Mouse (Mus musculus) B cell, adult 2 months (primary cell): ENCODE data around the gene Slc2a5.

Source experiments
- DNase-seq, 2 experiments: peaks; one replicate each; pipeline ENCODE4 v3.0.0; 2022

Gene Slc2a5

GRCm38 (mm10) chr4:150119055-150119454 is at the start of gene Slc2a5:
TSS of gene Slc2a5 (plus strand) at chr4:150119283.
- no peak for DNase-seq

GRCm38 (mm10) chr4:150070136-150070535 is 48.9 kb upstream of the Slc2a5 start:
- no peak for DNase-seq

- DNase-seq = no peak
Observed at GRCm38 (mm10) chr4:150072416-150073101, 46.5 kb upstream of the Slc2a5 start.

GRCm38 (mm10) chr4:150073102-150073473 is 46.0 kb upstream of the Slc2a5 start:
- peak; percentile 77 to 79 for DNase-seq

GRCm38 (mm10) chr4:150075350-150075749 is 43.7 kb upstream of the Slc2a5 start:
- no peak for DNase-seq

GRCm38 (mm10) chr4:150076147-150076546 is 42.9 kb upstream of the Slc2a5 start:
- DNase-seq = no peak

- no peak for DNase-seq
Observed at GRCm38 (mm10) chr4:150078646-150079045, 40.4 kb upstream of the Slc2a5 start.

GRCm38 (mm10) chr4:150079244-150079643 is 39.8 kb upstream of the Slc2a5 start:
- no peak for DNase-seq

GRCm38 (mm10) chr4:150080330-150080967 is 38.6 kb upstream of the Slc2a5 start:
- no peak for DNase-seq

- DNase-seq = peak; percentile 40 to 44
Observed at GRCm38 (mm10) chr4:150085366-150085765, 33.7 kb upstream of the Slc2a5 start.

- no peak for DNase-seq
Observed at GRCm38 (mm10) chr4:150086841-150087160, 32.3 kb upstream of the Slc2a5 start.

GRCm38 (mm10) chr4:150087161-150087889 is 31.8 kb upstream of the Slc2a5 start, which contains the start of gene Gpr157:
TSS of gene Gpr157 (plus strand) at chr4:150087365.
- peak; percentile 94 to 96 for DNase-seq

- no peak for DNase-seq
Observed at GRCm38 (mm10) chr4:150087890-150088530, 31.1 kb upstream of the Slc2a5 start.

- no peak for DNase-seq
Observed at GRCm38 (mm10) chr4:150089121-150089520, 30.0 kb upstream of the Slc2a5 start.

- DNase-seq = peak; percentile 85
Observed at GRCm38 (mm10) chr4:150091887-150092582, 27.0 kb upstream of the Slc2a5 start.

- DNase-seq = peak in 1 of 2 experiments; percentile 27
Observed at GRCm38 (mm10) chr4:150092583-150092902, 26.5 kb upstream of the Slc2a5 start.

GRCm38 (mm10) chr4:150093560-150094462 is 25.3 kb upstream of the Slc2a5 start:
- DNase-seq = no peak

- no peak for DNase-seq
Observed at GRCm38 (mm10) chr4:150094463-150094789, 24.7 kb upstream of the Slc2a5 start.

GRCm38 (mm10) chr4:150096309-150096708 is 22.8 kb upstream of the Slc2a5 start:
- no peak for DNase-seq

GRCm38 (mm10) chr4:150097847-150098246 is 21.2 kb upstream of the Slc2a5 start:
- DNase-seq = peak; percentile 14 to 20

- DNase-seq = peak; percentile 78 to 80
Observed at GRCm38 (mm10) chr4:150098880-150099279, 20.2 kb upstream of the Slc2a5 start.

- no peak for DNase-seq
Observed at GRCm38 (mm10) chr4:150102822-150103221, 16.3 kb upstream of the Slc2a5 start.
